8 mouse cellular contexts compared by ENCODE assay signal in the genomic region with DNA sequence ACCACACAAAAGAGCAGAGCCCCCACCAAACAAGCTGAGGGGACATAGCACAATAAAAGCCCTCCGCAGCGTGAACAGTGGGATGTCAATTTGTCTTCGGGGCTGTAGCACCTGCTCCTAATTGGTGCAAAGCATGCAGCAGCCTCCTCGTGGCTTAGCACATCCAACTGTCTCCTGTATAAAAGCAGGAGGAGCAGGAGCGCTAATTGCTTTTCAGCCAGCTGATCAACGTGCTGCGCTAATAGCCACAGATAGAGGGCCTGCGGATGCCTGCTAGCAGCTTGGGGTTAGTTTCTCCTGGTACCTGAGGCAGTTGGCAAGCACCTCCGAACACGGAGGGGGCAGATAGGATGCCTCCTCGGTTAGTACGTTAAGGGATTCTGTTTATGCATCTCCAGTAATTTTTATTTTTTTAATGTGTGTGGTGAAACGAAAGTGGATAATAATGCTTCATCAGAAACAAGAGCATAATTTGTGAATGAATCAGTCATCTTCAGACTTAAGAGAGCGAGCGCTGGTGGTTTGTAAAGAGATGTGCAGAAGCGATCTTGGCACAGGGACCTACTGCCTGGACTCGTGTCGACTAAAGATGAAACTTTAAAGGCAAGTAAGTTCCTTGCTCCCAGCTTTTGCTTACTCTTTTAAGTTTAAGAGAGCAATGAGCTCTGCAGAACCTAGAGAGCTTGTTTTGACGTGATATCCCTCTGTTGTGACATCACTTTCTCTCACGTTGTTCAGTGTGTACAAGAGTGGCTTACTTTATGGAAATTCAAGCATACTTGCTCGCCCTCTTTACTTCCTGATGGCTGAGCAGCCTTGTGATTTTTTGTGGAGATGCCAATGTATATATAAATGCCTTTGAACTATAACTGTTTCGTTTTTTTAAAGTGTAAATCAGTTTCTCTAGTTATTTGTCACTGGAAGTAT.
DNase-seq lines count a peak whose midpoint lies in the region; ATAC-seq lines count a peak whose summit lies in the region.

No protein-coding gene starts in this region.

- peak; percentile 88 for ATAC-seq in forebrain, embryonic 16.5 days
- no peak for ATAC-seq in inflammation-experienced regulatory T-cells, adult 6 months
- ATAC-seq in liver, embryonic 11.5 days (replicated peaks; ENCODE audit: low FRiP score), result no peak

- DNase-seq in R1 (ENCODE audit: low read depth, low spot score), result peak; percentile 1
- DNase-seq in cerebellum, adult 18-20 months, result peak; percentile 38 to 44
- peak; percentile 37 to 43 for DNase-seq in left cerebral cortex, postnatal 25 days (ENCODE audit: low spot score in 2 of 2)
- peak; percentile 44 to 55 for DNase-seq in right cerebral cortex, postnatal 10 days (ENCODE audit: low spot score in 2 of 2)
- DNase-seq in gastrocnemius, postnatal 4 days (ENCODE audit: low spot score in 2 of 2), result no peak
- DNase-seq in liver, embryonic 11.5 days (ENCODE audit: low spot score), result no peak

- WGBS in forebrain, embryonic 16.5 days, result 10% methylated on average over 22 of the region's 22 CpGs
- 46% methylated on average over 22 of the region's 22 CpGs for WGBS in liver, embryonic 11.5 days

- peak overlapping the region; percentile 82 for H3K4me2 ChIP-seq in forebrain, embryonic 16.5 days (ENCODE audit: low read length)
- no peak overlapping the region for H3K4me2 ChIP-seq in liver, embryonic 11.5 days

- H3K27ac ChIP-seq in forebrain, embryonic 16.5 days (ENCODE audit: low read length), result no peak overlapping the region
- H3K27ac ChIP-seq in liver, embryonic 11.5 days (ENCODE audit: low read depth, low read length), result no peak overlapping the region

- peak overlapping the region; percentile 41; the same call in 1 of the 2 replicates for H3K9ac ChIP-seq in forebrain, embryonic 16.5 days (replicated peaks; ENCODE audit: low read depth, low read length)
- no peak overlapping the region for H3K9ac ChIP-seq in liver, embryonic 11.5 days (ENCODE audit: low read depth, low read length)

- peak overlapping the region; percentile 42 for H3K4me3 ChIP-seq in forebrain, embryonic 16.5 days (replicated peaks; ENCODE audit: low read length)
- H3K4me3 ChIP-seq in liver, embryonic 11.5 days (ENCODE audit: low read depth, low read length), result no peak overlapping the region

- H3K4me1 ChIP-seq in forebrain, embryonic 16.5 days (replicated peaks; ENCODE audit: control insufficient read depth, insufficient read depth, low read length), result peaks cover 12% of the 10 kb centered on the region
- H3K4me1 ChIP-seq in liver, embryonic 11.5 days (replicated peaks; ENCODE audit: control insufficient read depth, insufficient read depth, low read length), result no peaks in the 10 kb centered on the region

- no peaks in the 10 kb centered on the region for H3K36me3 ChIP-seq in forebrain, embryonic 16.5 days (ENCODE audit: control insufficient read depth, insufficient read depth)
- no peaks in the 10 kb centered on the region for H3K36me3 ChIP-seq in liver, embryonic 11.5 days (ENCODE audit: control insufficient read depth, insufficient read depth, low read length)

- H3K27me3 ChIP-seq in forebrain, embryonic 16.5 days (replicated peaks; ENCODE audit: control insufficient read depth, insufficient read depth, low read length), result 0 out of 2 replicates have a peak, but pooled peaks cover 2% of the 10 kb centered on the region
- H3K27me3 ChIP-seq in liver, embryonic 11.5 days (replicated peaks; ENCODE audit: control insufficient read depth, insufficient read depth, low read length), result no peaks in the 10 kb centered on the region; the same call in 1 of the 2 replicates

- no peaks in the 10 kb centered on the region for H3K9me3 ChIP-seq in forebrain, embryonic 16.5 days (ENCODE audit: control insufficient read depth, low read length)
- no peaks in the 10 kb centered on the region for H3K9me3 ChIP-seq in liver, embryonic 11.5 days (ENCODE audit: control insufficient read depth, low read length)

- intact Hi-C loops in left cerebral cortex, postnatal 25 days (cut with DNase I), result no loop called here

Comparison
In these comparisons a context has a peak if more than half of its experiments do, and no peak if none do; other contexts are left out.
1. DNase-seq: peak in R1 (single experiment), cerebellum, adult 18-20 months (2 of 2), left cerebral cortex, postnatal 25 days (2 of 2) and right cerebral cortex, postnatal 10 days (2 of 2); none in gastrocnemius, postnatal 4 days (0 of 2) and liver, embryonic 11.5 days (single experiment).